Mouse (Mus musculus) forebrain, postnatal 0 days (tissue): ENCODE data around the gene Rxrb. TPM values are rescaled to one million over a fixed set of nuclear protein-coding genes. Genes with fewer than 3 reads are reported as not detected.

ENCODE experiments used
- ATAC-seq: fragments of 200-750 bp; cut with Nextera tagmentation; 2 replicates; pipeline ENCODE4 v1.8.0; 2017; ENCODE audit warnings: mild to moderate bottlenecking, moderate library complexity
- DNase-seq: peaks from one replicate; pipeline ENCODE4 v3.0.0-alpha.2; 2015
- H3K27ac ChIP-seq: fragments of 300-500 bp; sonication (generic); 2 replicates; pipeline ENCODE4 v1.5.1; 2014; ENCODE audit warnings: low read depth, mild to moderate bottlenecking, antibody characterized with exemption, low read length, moderate library complexity, mixed read lengths
- H3K27me3 ChIP-seq: fragments of 300-500 bp; sonication (generic); 2 replicates; pipeline ENCODE4 v1.6.1; 2014; ENCODE audit warnings: mild to moderate bottlenecking, low read length, mixed read lengths; ENCODE audit not compliant: insufficient read depth
- H3K36me3 ChIP-seq: fragments of 300-500 bp; sonication (generic); 2 replicates; pipeline ENCODE4 v1.6.1; 2014; ENCODE audit warnings: mild to moderate bottlenecking, moderate library complexity; ENCODE audit not compliant: insufficient read depth
- H3K4me1 ChIP-seq: fragments of 300-500 bp; sonication (generic); 2 replicates; pipeline ENCODE4 v1.6.1; 2014; ENCODE audit warnings: antibody characterized with exemption; ENCODE audit not compliant: insufficient read depth
- H3K4me2 ChIP-seq: fragments of 300-500 bp; sonication (generic); 2 replicates; pipeline ENCODE4 v1.6.1; 2014; ENCODE audit warnings: low read depth, mild to moderate bottlenecking, moderate library complexity
- H3K4me3 ChIP-seq: fragments of 300-500 bp; sonication (generic); 2 replicates; pipeline ENCODE4 v1.5.1; 2014; ENCODE audit warnings: low read depth, low read length, mixed read lengths
- H3K9ac ChIP-seq: fragments of 300-500 bp; sonication (generic); 2 replicates; pipeline ENCODE4 v1.6.1; 2014; ENCODE audit warnings: mild to moderate bottlenecking
- H3K9me3 ChIP-seq: fragments of 300-500 bp; sonication (generic); 2 replicates; pipeline ENCODE4 v1.6.1; 2016; ENCODE audit warnings: low read length
- CTCF ChIP-seq: sonication (generic); IDR thresholded peaks from 2 replicates; pipeline ENCODE4 v1.5.1; 2016; ENCODE audit warnings: antibody characterized with exemption, control low read depth, low read depth
- WGBS: fragments of 180-500 bp; shearing (Covaris S2); extraction: QIAGEN DNeasy Blood & Tissue Kit; methylation state at CpG from one replicate; pipeline ENCODE4 v1.1.7; 2014; 5-methylcytosine and 5-hydroxymethylcytosine counted together
- polyA plus RNA-seq: library from polyadenylated mRNA; unstranded; fragments of >200 nt; fragmentation: Nextera tagmentation; extraction: Ambion mirVana; gene quantifications from 2 replicates; pipeline ENCODE4 v1.2.1, GENCODE M21; 2015
- total RNA-seq: library from RNA; depleted of rRNA; stranded (reverse); fragments of >200 nt; gene quantifications from 2 replicates; pipeline ENCODE4 v1.2.3, GENCODE M21; 2014

The Rxrb gene
- total and polyA plus RNA-seq, 2 experiments from 2014 or later, result 58.1 to 60.8 TPM

DNA sequence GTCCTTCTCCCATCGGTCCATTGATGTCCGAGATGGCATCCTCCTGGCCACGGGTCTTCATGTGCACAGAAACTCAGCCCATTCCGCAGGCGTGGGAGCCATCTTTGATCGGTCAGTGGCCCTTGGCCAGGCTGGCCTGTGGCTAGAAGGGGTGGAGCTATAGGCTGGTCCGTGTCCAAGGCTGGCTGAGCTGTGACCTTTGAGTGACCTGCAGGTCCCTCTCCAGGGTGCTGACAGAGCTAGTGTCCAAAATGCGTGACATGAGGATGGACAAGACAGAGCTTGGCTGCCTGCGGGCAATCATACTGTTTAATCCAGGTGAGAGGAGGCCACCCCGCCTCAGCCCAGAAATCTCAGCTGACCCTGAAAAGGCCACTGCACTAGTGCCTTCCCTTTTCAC is 5.0 kb downstream of the Rxrb start:
- TF ChIP-seq CTCF, result no peak
- Histone ChIP-seq H3K4me3 (no peak overlapping the region), H3K27ac (no peak overlapping the region), H3K9me3 (no peaks in the 10 kb centered on the region), H3K36me3 (peaks cover 33% of the 10 kb centered on the region), H3K27me3 (no peaks in the 10 kb centered on the region), H3K4me2 (no peak overlapping the region), H3K4me1 (peaks cover 15% of the 10 kb centered on the region), H3K9ac (no peak overlapping the region)
- ATAC-seq (no peak), DNase-seq (no peak)
- 86% methylated on average over 10 of the region's 10 CpGs for WGBS

DNA sequence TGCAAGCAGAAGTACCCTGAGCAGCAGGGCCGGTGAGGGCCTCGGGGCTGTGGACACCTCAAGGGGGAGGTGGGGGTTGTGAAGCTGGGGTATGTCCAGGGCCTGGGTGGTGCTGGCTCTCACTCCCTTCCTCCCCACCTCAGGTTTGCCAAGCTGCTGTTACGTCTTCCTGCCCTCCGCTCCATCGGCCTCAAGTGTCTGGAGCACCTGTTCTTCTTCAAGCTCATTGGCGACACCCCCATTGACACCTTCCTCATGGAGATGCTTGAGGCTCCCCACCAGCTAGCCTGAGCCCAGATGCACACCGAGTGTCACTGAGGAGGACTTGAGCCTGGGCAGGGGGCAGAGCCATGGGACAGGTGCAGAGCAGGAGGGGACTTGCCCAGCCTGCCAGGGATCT is 5.6 kb downstream of the Rxrb start:
- 93% methylated on average over 7 of the region's 7 CpGs for WGBS
- no peak for ATAC-seq
- Histone ChIP-seq H3K9me3 (no peaks in the 10 kb centered on the region), H3K9ac (no peak overlapping the region), H3K4me3 (no peak overlapping the region), H3K4me2 (no peak overlapping the region), H3K27me3 (no peaks in the 10 kb centered on the region), H3K4me1 (peaks cover 15% of the 10 kb centered on the region), H3K36me3 (peaks cover 33% of the 10 kb centered on the region), H3K27ac (no peak overlapping the region)
- no peak for TF ChIP-seq CTCF
- DNase-seq, result no peak

DNA sequence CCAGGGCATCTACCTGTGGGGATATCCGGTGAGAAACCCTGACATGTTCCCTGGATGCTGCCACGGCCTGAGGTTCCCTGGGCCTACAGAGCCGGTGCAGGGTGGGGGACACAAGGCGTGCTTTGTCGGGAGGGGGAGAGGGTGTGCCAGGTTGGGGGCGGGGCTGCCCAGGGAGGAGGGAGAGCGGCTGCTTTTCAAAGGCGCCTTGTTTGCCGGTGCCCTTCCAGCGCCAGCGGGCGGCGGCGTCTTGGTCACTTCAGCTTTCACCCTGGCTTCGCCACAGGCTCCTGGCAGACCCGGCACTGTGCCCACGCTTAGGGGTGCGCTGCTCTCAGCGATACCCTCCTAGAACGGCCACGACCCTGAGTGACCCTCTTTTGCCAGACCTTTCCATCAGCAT is 6.8 kb downstream of the Rxrb start:
- peaks cover 9% of the 10 kb centered on the region; the same call in 1 of the 2 replicates for H3K4me1 ChIP-seq
- WGBS, result 12% methylated on average over 19 of the region's 21 CpGs
- H3K27me3 ChIP-seq, result no peaks in the 10 kb centered on the region
- peaks cover 33% of the 10 kb centered on the region for H3K36me3 ChIP-seq
- H3K4me2 ChIP-seq, result peak overlapping the region; percentile 49
- H3K4me3 ChIP-seq, result peak overlapping the region; percentile 20
- peak; percentile 39 for DNase-seq
- ATAC-seq, result peak; percentile 36
- TF ChIP-seq CTCF, result no peak
- H3K9me3 ChIP-seq, result no peaks in the 10 kb centered on the region
- H3K9ac ChIP-seq, result no peak overlapping the region
- no peak overlapping the region for H3K27ac ChIP-seq

DNA sequence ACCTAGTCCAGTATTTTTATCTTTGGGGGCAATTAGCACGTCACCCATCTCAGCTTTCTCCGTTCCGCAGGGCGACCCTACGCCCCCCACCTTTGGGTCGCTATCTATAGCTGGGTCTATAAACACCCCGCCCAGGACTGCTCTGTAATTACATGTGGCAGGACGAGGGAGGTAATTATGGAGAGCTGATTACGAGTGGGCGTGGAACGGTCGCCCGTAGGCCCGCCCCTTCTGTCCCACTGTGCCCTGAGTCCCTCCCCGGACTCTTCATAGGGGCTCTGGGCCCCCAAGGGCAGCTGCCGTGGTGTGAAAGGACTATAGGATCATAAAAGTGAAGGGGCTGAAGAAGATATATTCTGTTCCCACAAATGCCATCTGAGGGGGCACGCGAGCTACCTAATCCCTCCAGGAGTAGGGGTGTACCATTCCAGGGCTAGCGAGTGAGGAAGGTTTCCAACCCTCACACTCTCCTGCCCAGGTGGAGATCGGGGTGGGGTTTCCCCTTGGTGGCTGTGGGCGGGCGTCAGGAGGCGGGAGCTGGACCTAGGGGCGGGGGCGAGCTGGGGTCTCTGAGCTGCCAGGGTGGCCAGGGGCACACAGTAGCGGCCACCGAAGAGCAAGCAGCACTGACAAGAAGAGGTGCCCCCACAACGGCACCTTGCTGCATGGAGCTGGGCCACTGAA is 7.4 kb downstream of the Rxrb start, which contains the start of gene Col11a2:
TSS of gene Col11a2 (plus strand) at position 560 of the 684 bp plus-strand sequence.
- WGBS, result 5% methylated on average over 28 of the region's 28 CpGs
- ATAC-seq (peak; percentile 54), DNase-seq (peak; percentile 40)
- H3K9ac ChIP-seq, result peak within 1 kb of the TSS; percentile 40
- no peaks in the 10 kb centered on the region for H3K27me3 ChIP-seq
- H3K27ac ChIP-seq, result no peak within 1 kb of the TSS
- peaks cover 33% of the 10 kb centered on the region for H3K36me3 ChIP-seq
- H3K4me1 ChIP-seq, result peaks cover 9% of the 10 kb centered on the region; the same call in 1 of the 2 replicates
- peak within 1 kb of the TSS; percentile 20 for H3K4me3 ChIP-seq
- no peak for TF ChIP-seq CTCF
- no peaks in the 10 kb centered on the region for H3K9me3 ChIP-seq
- peak within 1 kb of the TSS; percentile 49 for H3K4me2 ChIP-seq

DNA sequence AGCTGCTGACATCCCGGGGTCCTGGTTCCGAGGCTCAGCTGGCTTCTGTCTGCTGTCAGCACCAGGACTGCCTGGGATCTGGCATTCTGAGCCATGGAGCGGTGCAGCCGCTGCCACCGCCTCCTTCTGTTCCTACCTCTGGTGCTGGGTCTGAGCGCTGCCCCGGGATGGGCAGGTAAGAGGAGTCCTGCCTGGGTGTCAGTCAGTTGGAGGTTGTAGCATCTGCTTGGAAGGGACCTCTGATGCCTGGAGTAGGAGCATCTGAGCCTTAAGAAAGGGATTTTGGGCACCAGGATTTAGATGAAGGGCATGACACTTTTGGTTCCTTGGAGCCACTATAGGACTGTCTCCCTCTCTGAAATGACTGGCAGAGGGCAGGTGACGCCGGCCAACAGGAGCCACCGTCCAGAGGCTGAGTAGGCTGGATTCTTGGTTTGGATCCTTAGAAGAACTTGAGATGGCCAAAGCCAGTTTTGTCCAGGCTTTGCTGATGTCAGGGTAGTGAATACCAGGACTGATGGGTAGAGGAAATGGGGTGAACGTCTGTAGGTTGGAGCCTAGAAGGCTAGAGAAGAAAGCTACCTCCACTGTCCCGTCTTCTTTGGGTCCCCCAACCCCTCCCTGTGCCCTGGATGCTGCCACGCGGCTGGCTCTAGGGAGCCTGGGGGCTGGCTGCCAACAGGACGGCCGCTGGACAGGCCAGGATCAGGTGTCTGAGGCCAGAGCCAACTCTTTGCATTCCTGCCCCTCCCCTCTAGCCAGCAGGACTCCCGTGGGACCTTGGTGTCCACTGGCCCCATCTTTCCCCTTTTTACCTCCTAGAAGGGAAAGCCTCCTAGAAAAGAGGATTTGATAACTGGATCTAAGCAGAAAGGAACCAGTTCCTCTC is 8.2 kb downstream of the Rxrb start:
- DNase-seq (peak; percentile 20), ATAC-seq (peak; percentile 18)
- Histone ChIP-seq H3K27me3 (no peaks in the 10 kb centered on the region), H3K9ac (peak overlapping the region; percentile 40; the same call in 1 of the 2 replicates), H3K36me3 (peaks cover 33% of the 10 kb centered on the region), H3K27ac (no peak overlapping the region), H3K4me1 (peaks cover 9% of the 10 kb centered on the region; the same call in 1 of the 2 replicates), H3K9me3 (no peaks in the 10 kb centered on the region), H3K4me2 (peak overlapping the region; percentile 49), H3K4me3 (peak overlapping the region; percentile 20)
- 27% methylated on average over 17 of the region's 17 CpGs for WGBS
- TF ChIP-seq CTCF, result no peak

DNA sequence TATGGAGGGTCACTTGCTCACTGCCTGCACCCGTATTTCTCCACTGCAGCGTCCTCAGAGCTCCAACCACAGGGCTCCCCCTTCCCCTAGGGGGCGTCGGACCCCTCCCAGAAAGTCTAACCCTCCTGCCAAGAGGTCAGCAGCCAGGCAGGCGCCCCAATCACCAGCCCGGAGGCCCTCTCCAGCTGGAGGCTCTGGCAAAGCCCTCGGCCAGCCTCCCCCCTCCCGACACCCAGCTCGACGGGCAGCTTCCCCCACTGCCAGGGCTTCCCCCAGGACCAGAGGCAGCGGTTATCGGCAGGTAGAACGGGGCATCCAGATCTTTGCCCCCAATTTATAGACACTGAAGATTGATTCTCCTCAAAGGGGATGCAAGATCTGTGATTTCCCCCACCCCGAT is 14.3 kb downstream of the Rxrb start:
- no peak for TF ChIP-seq CTCF
- H3K27ac ChIP-seq, result no peak overlapping the region
- no peak for ATAC-seq
- no peaks in the 10 kb centered on the region for H3K4me1 ChIP-seq
- no peaks in the 10 kb centered on the region for H3K9me3 ChIP-seq
- H3K4me3 ChIP-seq, result no peak overlapping the region
- H3K36me3 ChIP-seq, result no peaks in the 10 kb centered on the region
- WGBS, result 83% methylated on average over 14 of the region's 14 CpGs
- no peaks in the 10 kb centered on the region for H3K27me3 ChIP-seq
- H3K9ac ChIP-seq, result no peak overlapping the region
- no peak overlapping the region for H3K4me2 ChIP-seq
- no peak for DNase-seq
